Mouse (Mus musculus) intestine, embryonic 15.5 days (tissue): ENCODE measurements around the gene Nup210l. TPM values are rescaled to one million over a fixed set of nuclear protein-coding genes. Genes with fewer than 3 reads are reported as not detected.
A peak's percentile ranks its signal among the peaks of the same experiment; 100 is the strongest.

Source experiments
- ATAC-seq: fragments of 200-750 bp; cut with Nextera tagmentation; 2 replicates; pipeline ENCODE4 v1.8.0; 2017; ENCODE audit warnings: moderate TSS enrichment, moderate library complexity
- H3K27ac ChIP-seq: fragments of 300-500 bp; sonication (generic); 2 replicates; pipeline ENCODE4 v1.5.1; 2015; ENCODE audit warnings: mild to moderate bottlenecking, inconsistent platforms
- H3K27me3 ChIP-seq: fragments of 300-500 bp; sonication (generic); replicated peaks from 2 replicates; pipeline ENCODE4 v1.6.1; 2015; ENCODE audit warnings: inconsistent platforms
- H3K36me3 ChIP-seq: fragments of 300-500 bp; sonication (generic); 2 replicates; pipeline ENCODE4 v1.6.1; 2015; ENCODE audit warnings: inconsistent platforms
- H3K4me1 ChIP-seq: fragments of 300-500 bp; sonication (generic); replicated peaks from 2 replicates; pipeline ENCODE4 v1.6.1; 2015; ENCODE audit warnings: inconsistent platforms
- H3K4me2 ChIP-seq: fragments of 300-500 bp; sonication (generic); replicated peaks from 2 replicates; pipeline ENCODE4 v1.6.1; 2015; ENCODE audit warnings: mild to moderate bottlenecking, inconsistent platforms
- H3K4me3 ChIP-seq: fragments of 300-500 bp; sonication (generic); replicated peaks from 2 replicates; pipeline ENCODE4 v1.5.1; 2015; ENCODE audit warnings: inconsistent platforms
- H3K9ac ChIP-seq: fragments of 300-500 bp; sonication (generic); 2 replicates; pipeline ENCODE4 v1.6.1; 2015; ENCODE audit warnings: inconsistent platforms
- H3K9me3 ChIP-seq: fragments of 300-500 bp; sonication (generic); 2 replicates; pipeline ENCODE4 v1.6.1; 2016; ENCODE audit warnings: inconsistent platforms
- WGBS: fragments of 180-500 bp; shearing (Covaris S2); methylation state at CpG from one replicate; pipeline ENCODE4 v1.1.7; 2015; 5-methylcytosine and 5-hydroxymethylcytosine counted together
- polyA plus RNA-seq: library from polyadenylated mRNA; unstranded; fragments of >200 nt; fragmentation: Nextera tagmentation; extraction: Ambion mirVana; gene quantifications from 2 replicates; pipeline ENCODE4 v1.2.1, GENCODE M21; 2015

Nup210l gene
- polyA plus RNA-seq, 1 experiment from 2014 or later, result 0.33 TPM

DNA sequence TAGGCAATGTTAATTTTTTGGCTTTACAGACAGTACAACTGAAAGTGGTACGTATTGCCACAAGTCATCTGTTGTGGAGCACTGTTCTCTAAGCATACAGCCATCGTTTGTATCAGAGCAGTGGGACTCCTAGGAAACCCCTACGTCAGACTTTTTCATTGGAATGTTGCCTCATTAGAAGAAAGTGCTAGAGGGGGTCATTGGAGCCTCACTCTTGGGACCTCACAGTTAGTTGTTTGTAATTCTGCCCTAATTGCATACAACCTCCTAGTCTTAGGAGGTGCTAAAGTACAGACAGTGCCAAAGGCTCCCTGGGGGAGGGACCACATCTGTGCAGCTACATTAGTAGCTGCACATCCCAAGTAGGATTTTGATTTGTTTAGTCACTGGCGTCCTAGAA is 90.8 kb downstream of the Nup210l start:
- ATAC-seq, result no peak
- no peak overlapping the region for H3K27ac ChIP-seq
- no peak overlapping the region for H3K9ac ChIP-seq
- no peaks in the 10 kb centered on the region for H3K4me1 ChIP-seq
- H3K4me2 ChIP-seq, result no peak overlapping the region
- no peaks in the 10 kb centered on the region for H3K9me3 ChIP-seq
- H3K4me3 ChIP-seq, result no peak overlapping the region
- H3K27me3 ChIP-seq, result no peaks in the 10 kb centered on the region
- WGBS, result 54% methylated on average over 4 of the region's 4 CpGs
- no peaks in the 10 kb centered on the region for H3K36me3 ChIP-seq

DNA sequence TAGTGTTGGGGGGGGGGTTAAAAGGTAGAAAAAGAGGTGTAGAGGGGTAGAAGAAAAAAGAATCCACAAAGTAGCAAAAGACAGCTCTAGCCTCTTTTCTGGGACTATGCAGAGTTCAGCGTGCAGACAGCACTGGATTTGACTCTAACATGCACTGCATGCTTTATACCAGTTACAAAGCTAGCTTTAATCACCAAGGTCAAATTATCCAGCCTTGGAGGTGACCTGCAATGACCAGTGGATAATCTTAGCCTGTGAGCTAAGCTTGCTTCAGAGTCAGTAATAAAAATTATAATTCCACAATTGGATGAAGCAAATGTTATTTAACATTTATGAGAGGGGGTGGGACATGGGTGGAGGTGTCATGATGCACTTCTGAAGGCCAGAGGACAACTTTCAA is 91.7 kb downstream of the Nup210l start:
- WGBS, result 73% methylated on average over 1 of the region's 1 CpGs
- Histone ChIP-seq H3K9ac (no peak overlapping the region), H3K27me3 (no peaks in the 10 kb centered on the region), H3K9me3 (no peaks in the 10 kb centered on the region), H3K4me1 (no peaks in the 10 kb centered on the region), H3K4me2 (no peak overlapping the region), H3K4me3 (no peak overlapping the region), H3K36me3 (no peaks in the 10 kb centered on the region), H3K27ac (no peak overlapping the region)
- ATAC-seq, result no peak

DNA sequence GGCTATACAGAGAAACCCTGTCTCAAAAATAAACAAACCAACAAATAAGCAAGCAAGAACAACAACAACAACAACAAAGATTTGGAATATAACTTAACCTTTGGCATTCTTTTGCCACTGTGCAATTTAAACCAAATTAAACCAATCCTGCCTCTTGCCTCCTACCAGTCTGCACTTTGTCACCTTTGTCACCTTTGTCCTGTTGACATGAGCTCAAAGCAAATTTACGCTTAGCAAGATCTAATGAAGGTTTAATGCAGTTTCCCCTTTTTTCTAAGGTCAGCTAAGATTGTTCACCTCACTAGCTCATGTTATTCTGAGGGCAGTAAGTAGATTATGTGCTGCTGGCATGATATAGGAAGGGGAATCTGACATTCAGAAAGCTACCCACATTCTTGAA is 93.6 kb downstream of the Nup210l start:
- Histone ChIP-seq H3K27ac (no peak overlapping the region), H3K4me1 (no peaks in the 10 kb centered on the region), H3K4me2 (no peak overlapping the region), H3K4me3 (no peak overlapping the region), H3K27me3 (no peaks in the 10 kb centered on the region), H3K9me3 (no peaks in the 10 kb centered on the region), H3K9ac (no peak overlapping the region), H3K36me3 (no peaks in the 10 kb centered on the region)
- 79% methylated on average over 1 of the region's 1 CpGs for WGBS
- no peak for ATAC-seq

DNA sequence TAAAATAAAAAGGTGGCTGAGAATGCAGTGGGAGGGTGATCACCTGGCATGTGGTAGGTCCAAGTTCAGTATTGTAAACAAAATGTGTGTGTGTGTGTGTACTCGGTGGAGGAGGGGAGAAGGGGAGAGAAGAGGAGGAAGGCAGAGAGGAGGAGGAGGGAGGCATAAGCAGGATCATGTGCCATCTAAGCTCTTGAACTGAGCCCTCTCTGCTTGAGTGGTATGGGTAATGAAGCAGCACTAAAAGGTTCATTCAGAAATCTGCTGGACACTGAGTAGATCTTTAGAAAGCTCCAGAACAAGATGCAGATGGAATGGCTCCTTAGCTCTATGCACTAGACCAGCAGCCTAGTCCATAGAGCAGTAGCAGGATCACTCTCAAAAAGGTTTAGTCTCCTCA is 99.0 kb downstream of the Nup210l start:
- Histone ChIP-seq H3K27ac (no peak overlapping the region), H3K4me3 (no peak overlapping the region), H3K27me3 (no peaks in the 10 kb centered on the region), H3K9ac (no peak overlapping the region), H3K4me1 (no peaks in the 10 kb centered on the region), H3K4me2 (no peak overlapping the region), H3K9me3 (no peaks in the 10 kb centered on the region), H3K36me3 (no peaks in the 10 kb centered on the region)
- WGBS, result 43% methylated on average over 1 of the region's 1 CpGs
- ATAC-seq, result no peak

DNA sequence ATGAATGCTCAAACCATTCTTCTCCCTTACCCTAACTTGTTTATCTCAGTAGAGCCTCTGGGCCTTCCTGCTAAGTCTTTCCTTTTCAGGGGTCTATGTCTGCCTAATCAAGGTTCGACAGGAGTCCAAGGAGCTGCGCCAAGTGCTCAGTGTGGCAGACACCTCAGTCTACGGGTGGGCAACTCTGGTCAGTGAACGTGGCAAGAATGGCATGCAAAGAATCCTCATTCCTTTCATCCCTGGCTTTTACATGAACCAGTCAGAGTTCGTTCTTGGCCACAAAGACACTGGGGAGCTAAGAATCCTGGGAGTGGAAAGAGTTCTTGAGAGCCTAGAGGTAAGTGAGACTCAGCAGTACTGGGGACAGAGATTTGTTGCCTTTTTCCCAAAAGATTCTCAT is 99.7 kb downstream of the Nup210l start:
- H3K36me3 ChIP-seq, result peaks cover 4% of the 10 kb centered on the region; the same call in 1 of the 2 replicates
- no peak overlapping the region for H3K9ac ChIP-seq
- H3K9me3 ChIP-seq, result no peaks in the 10 kb centered on the region
- H3K4me3 ChIP-seq, result no peak overlapping the region
- WGBS, result 62% methylated on average over 5 of the region's 5 CpGs
- no peaks in the 10 kb centered on the region for H3K4me1 ChIP-seq
- no peak for ATAC-seq
- H3K27me3 ChIP-seq, result no peaks in the 10 kb centered on the region
- no peak overlapping the region for H3K4me2 ChIP-seq
- H3K27ac ChIP-seq, result no peak overlapping the region

DNA sequence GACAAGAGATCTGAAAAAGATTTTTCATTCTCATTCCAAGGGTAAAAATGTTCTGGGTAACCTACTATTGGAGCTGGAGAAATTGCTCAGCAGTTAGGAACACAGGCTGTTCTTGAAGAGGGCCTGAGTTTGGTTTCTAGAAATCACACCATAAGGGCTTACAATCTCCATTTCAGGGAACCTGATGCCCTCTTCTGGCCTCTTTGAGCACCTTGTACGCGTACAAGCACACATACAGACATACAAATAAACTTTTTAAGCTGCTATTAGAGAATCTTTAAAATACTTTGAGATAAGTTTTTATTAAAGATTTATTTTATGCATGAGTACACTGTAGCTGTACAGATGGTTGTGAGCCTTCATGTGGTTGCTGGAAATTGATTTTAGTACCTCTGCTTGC is 100.7 kb downstream of the Nup210l start:
- H3K4me2 ChIP-seq, result no peak overlapping the region
- H3K9me3 ChIP-seq, result no peaks in the 10 kb centered on the region
- peaks cover 9% of the 10 kb centered on the region; the same call in 1 of the 2 replicates for H3K36me3 ChIP-seq
- H3K4me3 ChIP-seq, result no peak overlapping the region
- ATAC-seq, result no peak
- H3K9ac ChIP-seq, result no peak overlapping the region
- WGBS, result 95% methylated on average over 2 of the region's 2 CpGs
- H3K27ac ChIP-seq, result no peak overlapping the region
- H3K27me3 ChIP-seq, result no peaks in the 10 kb centered on the region
- no peaks in the 10 kb centered on the region for H3K4me1 ChIP-seq

DNA sequence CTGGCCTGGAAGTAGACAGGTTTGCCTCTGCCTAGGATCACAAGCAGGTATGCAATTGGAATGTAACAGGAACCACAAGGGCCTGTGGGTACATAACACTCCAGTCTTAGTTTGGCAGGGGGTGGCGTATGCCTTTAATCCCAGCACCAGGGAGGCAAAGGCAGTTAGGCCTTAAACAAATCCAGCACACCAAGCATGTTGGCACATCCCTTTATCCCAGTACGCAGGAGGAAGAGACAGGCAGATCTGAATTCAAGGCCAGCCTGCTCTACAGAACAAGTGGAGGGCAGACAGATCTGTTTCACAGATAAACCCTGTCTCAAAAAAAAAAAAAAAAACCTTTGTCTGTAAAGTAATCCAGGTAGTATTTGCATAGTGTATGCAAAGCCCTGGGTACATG is 104.7 kb downstream of the Nup210l start:
- H3K9me3 ChIP-seq, result no peaks in the 10 kb centered on the region
- WGBS, result 81% methylated on average over 2 of the region's 2 CpGs
- H3K27ac ChIP-seq, result no peak overlapping the region
- H3K4me1 ChIP-seq, result peaks cover 20% of the 10 kb centered on the region
- no peaks in the 10 kb centered on the region for H3K27me3 ChIP-seq
- no peak for ATAC-seq
- H3K4me3 ChIP-seq, result no peak overlapping the region
- H3K9ac ChIP-seq, result no peak overlapping the region
- no peak overlapping the region for H3K4me2 ChIP-seq
- peaks cover 21% of the 10 kb centered on the region for H3K36me3 ChIP-seq

DNA sequence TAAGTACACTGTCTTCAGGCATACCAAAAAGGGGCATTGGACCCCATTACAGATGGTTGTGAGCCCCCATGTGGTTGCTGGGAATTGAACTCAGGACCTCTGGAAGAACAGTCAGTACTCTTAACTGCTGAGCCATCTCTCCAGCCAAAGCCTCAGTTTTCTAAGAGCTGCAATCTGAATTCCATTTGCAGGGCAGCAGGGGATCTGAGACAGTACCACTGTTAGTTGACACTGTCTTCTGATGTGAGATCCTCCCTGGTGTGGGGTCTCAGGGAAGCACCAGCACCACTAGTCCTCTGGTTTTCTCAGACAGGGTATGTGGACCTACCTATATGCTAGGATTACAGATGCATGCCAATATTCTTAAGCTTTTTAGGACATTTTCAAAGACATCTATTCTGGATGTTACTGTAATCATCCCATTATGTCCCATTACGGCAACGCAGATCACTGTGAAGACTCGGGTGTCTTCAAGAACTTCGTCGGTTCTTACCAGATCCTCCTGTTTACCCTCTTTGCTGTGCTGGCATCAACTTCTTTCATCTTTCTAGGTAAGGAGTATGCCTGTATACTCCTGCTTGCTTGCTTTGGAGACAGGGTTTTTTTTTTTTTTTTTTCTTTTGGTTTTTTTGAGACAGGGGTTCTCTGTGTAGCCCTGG is 106.1 kb downstream of the Nup210l start:
- Histone ChIP-seq H3K27ac (no peak overlapping the region), H3K4me2 (no peak overlapping the region), H3K9me3 (no peaks in the 10 kb centered on the region), H3K4me3 (no peak overlapping the region), H3K27me3 (no peaks in the 10 kb centered on the region), H3K9ac (no peak overlapping the region), H3K36me3 (peaks cover 21% of the 10 kb centered on the region), H3K4me1 (peaks cover 20% of the 10 kb centered on the region)
- whole genome bisulfite sequencing, result 93% methylated on average over 5 of the region's 5 CpGs
- no peak for ATAC-seq

DNA sequence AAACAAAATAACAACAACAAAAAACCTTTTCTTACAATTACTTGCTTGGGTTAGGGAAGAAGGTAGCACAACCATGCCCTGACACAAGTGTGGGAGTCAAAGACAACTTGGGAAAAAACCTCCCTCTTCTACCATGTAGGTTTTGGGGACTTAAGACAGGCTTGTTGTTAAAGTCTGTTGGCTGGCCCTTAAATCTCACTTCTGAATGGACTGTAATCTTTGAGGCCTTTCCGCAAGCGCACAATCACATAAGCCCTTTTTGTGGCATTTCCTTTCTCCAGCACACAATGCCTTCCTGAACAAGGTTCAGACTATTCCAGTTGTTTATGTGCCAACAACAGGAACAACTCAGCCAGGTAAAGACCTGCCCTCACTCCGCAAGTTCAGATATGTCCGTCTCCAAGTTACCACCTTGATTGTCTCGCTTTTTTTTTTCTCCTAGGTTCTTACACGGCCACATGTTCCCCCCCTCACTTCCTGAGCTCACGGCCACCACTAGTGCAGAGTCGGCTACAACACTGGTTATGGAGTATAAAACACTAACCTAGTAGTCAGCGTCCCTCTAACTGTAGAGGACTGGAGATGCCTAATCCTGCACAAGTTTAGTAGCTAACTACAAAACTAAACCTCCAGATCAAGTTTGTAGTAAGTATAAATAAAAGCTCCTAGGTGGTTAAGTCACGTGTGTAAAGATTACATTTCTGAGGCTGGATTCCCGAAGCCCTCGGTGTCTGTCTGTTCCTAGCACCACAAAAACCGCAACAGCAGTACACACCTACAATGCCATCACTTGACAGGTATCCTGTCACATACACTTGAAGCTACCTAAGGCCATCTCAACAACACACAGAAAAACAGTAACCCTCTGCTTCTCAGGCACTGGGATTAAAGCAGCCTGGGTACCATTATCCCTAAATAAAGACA is 107.8 kb downstream of the Nup210l start:
- Histone ChIP-seq H3K4me1 (peaks cover 20% of the 10 kb centered on the region), H3K9ac (peak overlapping the region; percentile 73; the same call in 1 of the 2 replicates), H3K4me3 (peak overlapping the region; percentile 60), H3K4me2 (peak overlapping the region; percentile 82), H3K27me3 (no peaks in the 10 kb centered on the region), H3K9me3 (no peaks in the 10 kb centered on the region), H3K27ac (no peak overlapping the region; the same call in 1 of the 2 replicates), H3K36me3 (peaks cover 21% of the 10 kb centered on the region)
- no peak for ATAC-seq
- WGBS, result 66% methylated on average over 13 of the region's 13 CpGs

DNA sequence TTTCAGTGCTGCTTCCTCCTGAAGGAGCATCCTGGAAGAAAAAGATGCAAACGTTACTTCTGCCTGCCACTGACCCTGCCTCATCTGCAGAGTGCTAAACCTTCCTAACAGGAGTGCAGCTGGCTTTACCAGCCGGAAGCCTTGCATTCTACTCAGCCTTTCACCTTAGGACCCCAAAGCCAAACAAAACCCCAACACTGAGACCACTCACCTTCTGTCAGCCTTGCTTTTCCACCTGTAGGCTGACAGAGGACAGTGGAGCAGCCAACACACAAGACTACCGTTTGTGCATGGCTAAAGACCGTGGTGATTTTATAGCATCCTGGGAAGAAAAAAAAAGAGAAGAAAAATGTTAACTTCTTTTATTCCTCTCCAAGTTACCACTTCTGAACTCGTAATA is 108.8 kb downstream of the Nup210l start:
- Histone ChIP-seq H3K4me3 (peak overlapping the region; percentile 60), H3K36me3 (peaks cover 21% of the 10 kb centered on the region), H3K4me2 (peak overlapping the region; percentile 82), H3K4me1 (peaks cover 20% of the 10 kb centered on the region), H3K27me3 (no peaks in the 10 kb centered on the region), H3K27ac (no peak overlapping the region), H3K9ac (peak overlapping the region; percentile 73), H3K9me3 (no peaks in the 10 kb centered on the region)
- whole genome bisulfite sequencing, result 11% methylated on average over 5 of the region's 5 CpGs
- no peak for ATAC-seq

DNA sequence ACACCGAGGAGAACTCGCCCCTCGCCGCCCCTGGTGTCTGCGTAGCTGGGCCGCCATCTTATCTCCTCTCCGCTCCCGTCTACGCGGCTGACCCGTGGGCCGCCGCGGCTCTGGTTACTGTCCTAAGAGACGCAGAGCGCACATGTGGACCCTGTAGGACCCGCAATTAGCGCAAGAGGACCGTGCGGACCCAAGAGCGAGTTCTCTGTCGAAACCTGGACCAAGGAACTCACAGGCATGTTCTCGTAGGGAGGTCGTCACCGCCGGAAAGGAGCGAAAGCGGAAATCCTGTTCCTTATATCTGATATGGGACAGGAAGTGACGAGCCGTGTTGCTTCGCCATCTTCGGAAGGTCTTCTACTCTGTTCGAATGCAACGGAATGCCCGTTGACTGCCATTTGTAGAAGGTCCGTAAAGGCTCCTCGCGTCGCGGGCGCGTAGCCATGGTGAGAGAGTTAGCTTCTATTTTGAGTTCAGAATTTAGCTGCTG is 109.5 kb downstream of the Nup210l start, which contains the start of the genes Rps27 and Rab13:
Rps27 (minus strand) TSS at position 275 of the 490 bp plus-strand sequence.
Rab13 (plus strand) TSS at position 319 of the 490 bp plus-strand sequence.
- Histone ChIP-seq H3K27ac (peak within 1 kb of the TSS; percentile 64), H3K4me1 (peaks cover 20% of the 10 kb centered on the region), H3K9me3 (no peaks in the 10 kb centered on the region), H3K36me3 (peaks cover 19% of the 10 kb centered on the region), H3K4me2 (peak within 1 kb of the TSS; percentile 82), H3K9ac (peak within 1 kb of the TSS; percentile 73), H3K27me3 (no peaks in the 10 kb centered on the region), H3K4me3 (peak within 1 kb of the TSS; percentile 60)
- under 1% methylated on average over 42 of the region's 42 CpGs for WGBS
- ATAC-seq, result peak; percentile 96

DNA sequence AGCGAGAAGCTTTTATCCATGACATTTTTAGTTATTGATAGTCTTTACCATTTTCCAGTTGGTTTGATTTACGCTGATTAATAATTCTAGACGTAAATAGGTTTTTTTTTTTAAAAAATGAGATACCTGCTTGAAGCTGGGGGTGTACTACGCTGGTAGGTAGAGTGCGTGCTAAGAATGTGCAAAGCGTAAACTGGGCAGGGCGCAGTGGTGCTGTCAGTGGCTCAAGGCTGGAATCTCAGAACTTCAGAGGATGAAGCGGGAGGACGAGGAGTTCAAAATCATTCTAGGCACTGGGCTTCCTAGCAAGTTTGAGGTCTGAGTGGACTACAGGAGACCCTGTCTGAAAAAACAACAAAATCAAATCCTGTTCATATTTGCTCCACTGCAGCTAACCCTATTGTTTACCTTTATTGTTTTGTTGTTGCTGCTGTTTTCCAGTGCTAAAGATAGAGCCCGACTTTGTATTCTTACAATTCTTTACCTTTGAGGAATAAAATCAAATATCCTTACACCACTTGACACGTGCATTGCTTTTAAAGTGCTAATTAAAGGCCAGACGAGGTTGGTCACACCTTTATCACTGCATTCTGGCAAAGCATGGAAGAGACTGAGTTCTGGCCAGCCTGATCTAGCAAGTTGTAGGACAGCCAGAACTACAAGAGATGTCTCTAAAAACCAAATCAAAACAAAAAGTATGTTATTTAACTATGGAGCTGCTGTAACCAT is 110.2 kb downstream of the Nup210l start:
- H3K4me3 ChIP-seq, result peak overlapping the region; percentile 60
- peak; percentile 66 for ATAC-seq
- H3K27ac ChIP-seq, result no peak overlapping the region
- H3K4me2 ChIP-seq, result peak overlapping the region; percentile 53
- H3K4me1 ChIP-seq, result peaks cover 20% of the 10 kb centered on the region
- 13% methylated on average over 12 of the region's 12 CpGs for WGBS
- H3K9ac ChIP-seq, result no peak overlapping the region; the same call in 1 of the 2 replicates
- no peaks in the 10 kb centered on the region for H3K9me3 ChIP-seq
- no peaks in the 10 kb centered on the region for H3K27me3 ChIP-seq
- peaks cover 12% of the 10 kb centered on the region for H3K36me3 ChIP-seq
